Mouse (Mus musculus) limb, embryonic 13.5 days (tissue): ENCODE data around the gene Echdc3. TPM values are rescaled to one million over a fixed set of nuclear protein-coding genes. Genes with fewer than 3 reads are reported as not detected.

Experiments used
- ATAC-seq: fragments of 200-750 bp; cut with Nextera tagmentation; 2 replicates; pipeline ENCODE4 v1.8.0; 2017; ENCODE audit warnings: low read depth, moderate number of reproducible peaks, moderate TSS enrichment; ENCODE audit not compliant: low FRiP score
- H3K27ac ChIP-seq: fragments of 300-500 bp; sonication (generic); 2 replicates; pipeline ENCODE4 v1.5.1; 2015; ENCODE audit warnings: inconsistent platforms, mild to moderate bottlenecking, moderate library complexity
- H3K27me3 ChIP-seq: fragments of 300-500 bp; sonication (generic); 2 replicates; pipeline ENCODE4 v1.6.1; 2015; ENCODE audit warnings: mild to moderate bottlenecking, inconsistent platforms
- H3K36me3 ChIP-seq: fragments of 300-500 bp; sonication (generic); 2 replicates; pipeline ENCODE4 v1.6.1; 2015; ENCODE audit warnings: inconsistent platforms, mild to moderate bottlenecking, moderate library complexity
- H3K4me1 ChIP-seq: fragments of 300-500 bp; sonication (generic); 2 replicates; pipeline ENCODE4 v1.6.1; 2015; ENCODE audit warnings: inconsistent platforms
- H3K4me2 ChIP-seq: fragments of 300-500 bp; sonication (generic); replicated peaks from 2 replicates; pipeline ENCODE4 v1.6.1; 2015; ENCODE audit warnings: inconsistent platforms, mild to moderate bottlenecking, moderate library complexity
- H3K4me3 ChIP-seq: fragments of 300-500 bp; sonication (generic); 2 replicates; pipeline ENCODE4 v1.5.1; 2015; ENCODE audit warnings: moderate library complexity, mild to moderate bottlenecking, inconsistent platforms
- H3K9ac ChIP-seq: fragments of 300-500 bp; sonication (generic); 2 replicates; pipeline ENCODE4 v1.6.1; 2015; ENCODE audit warnings: mild to moderate bottlenecking, inconsistent platforms
- H3K9me3 ChIP-seq: fragments of 300-500 bp; sonication (generic); 2 replicates; pipeline ENCODE4 v1.6.1; 2016; ENCODE audit warnings: inconsistent platforms
- WGBS: fragments of 180-500 bp; shearing (Covaris S2); methylation state at CpG from one replicate; pipeline ENCODE4 v1.1.7; 2015; 5-methylcytosine and 5-hydroxymethylcytosine counted together
- polyA plus RNA-seq: library from polyadenylated mRNA; unstranded; fragments of >200 nt; fragmentation: Nextera tagmentation; extraction: Ambion mirVana; gene quantifications from 2 replicates; pipeline ENCODE4 v1.2.1, GENCODE M21; 2015

The Echdc3 gene
- 4.3 and 5.4 TPM in 2 replicates for polyA plus RNA-seq

GRCm38 (mm10) chr2:6212724-6213511, at the start of gene Echdc3:
Gene Echdc3, minus strand, starts transcription at chr2:6213033.
- peaks cover 11% of the 10 kb centered on the region for H3K4me1 ChIP-seq
- H3K4me2 ChIP-seq, result peak within 1 kb of the TSS; percentile 68
- H3K9me3 ChIP-seq, result no peaks in the 10 kb centered on the region
- peak; percentile 91 for ATAC-seq
- 1% methylated on average over 30 of the region's 30 CpGs for WGBS
- peak within 1 kb of the TSS; percentile 70 for H3K9ac ChIP-seq
- H3K27me3 ChIP-seq, result no peaks in the 10 kb centered on the region
- no peaks in the 10 kb centered on the region for H3K36me3 ChIP-seq
- peak within 1 kb of the TSS; percentile 73 for H3K27ac ChIP-seq
- peak within 1 kb of the TSS; percentile 47 for H3K4me3 ChIP-seq

- ATAC-seq, result no peak
- H3K36me3 ChIP-seq, result no peaks in the 10 kb centered on the region
- peak overlapping the region; percentile 56 for H3K27ac ChIP-seq
- 74% methylated on average over 9 of the region's 9 CpGs for WGBS
- peaks cover 16% of the 10 kb centered on the region for H3K4me1 ChIP-seq
- no peak overlapping the region for H3K4me3 ChIP-seq
- no peak overlapping the region for H3K9ac ChIP-seq
- H3K27me3 ChIP-seq, result no peaks in the 10 kb centered on the region
- H3K9me3 ChIP-seq, result peaks cover 6% of the 10 kb centered on the region; the same call in 1 of the 2 replicates
- H3K4me2 ChIP-seq, result no peak overlapping the region
Measured at GRCm38 (mm10) chr2:6261718-6262117, 48.9 kb upstream of the Echdc3 start.

- WGBS, result 26% methylated on average over 8 of the region's 8 CpGs
- Histone ChIP-seq H3K27ac (peak overlapping the region; percentile 58), H3K9me3 (peaks cover 6% of the 10 kb centered on the region; the same call in 1 of the 2 replicates), H3K4me1 (peaks cover 20% of the 10 kb centered on the region), H3K4me2 (no peak overlapping the region), H3K36me3 (no peaks in the 10 kb centered on the region), H3K4me3 (no peak overlapping the region), H3K27me3 (no peaks in the 10 kb centered on the region), H3K9ac (no peak overlapping the region)
- peak; percentile 61 for ATAC-seq
Measured at GRCm38 (mm10) chr2:6261201-6261672, 48.4 kb upstream of the Echdc3 start.

- H3K27me3 ChIP-seq, result no peaks in the 10 kb centered on the region
- H3K9me3 ChIP-seq, result peaks cover 6% of the 10 kb centered on the region; the same call in 1 of the 2 replicates
- no peak overlapping the region for H3K4me2 ChIP-seq
- WGBS, result 85% methylated on average over 4 of the region's 4 CpGs
- H3K4me3 ChIP-seq, result no peak overlapping the region
- H3K9ac ChIP-seq, result no peak overlapping the region
- ATAC-seq, result no peak
- no peaks in the 10 kb centered on the region for H3K36me3 ChIP-seq
- peaks cover 24% of the 10 kb centered on the region for H3K4me1 ChIP-seq
- H3K27ac ChIP-seq, result no peak overlapping the region
Measured at GRCm38 (mm10) chr2:6260661-6261060, 47.8 kb upstream of the Echdc3 start.

GRCm38 (mm10) chr2:6259182-6259581, 46.3 kb upstream of the Echdc3 start:
- no peak for ATAC-seq
- no peak overlapping the region for H3K4me3 ChIP-seq
- 80% methylated on average over 3 of the region's 3 CpGs for WGBS

GRCm38 (mm10) chr2:6258026-6258425, 45.2 kb upstream of the Echdc3 start:
- 89% methylated on average over 4 of the region's 4 CpGs for WGBS
- H3K36me3 ChIP-seq, result no peaks in the 10 kb centered on the region
- H3K9ac ChIP-seq, result no peak overlapping the region
- peaks cover 24% of the 10 kb centered on the region for H3K4me1 ChIP-seq
- no peak for ATAC-seq
- no peak overlapping the region for H3K4me3 ChIP-seq
- H3K9me3 ChIP-seq, result peaks cover 6% of the 10 kb centered on the region; the same call in 1 of the 2 replicates
- H3K4me2 ChIP-seq, result no peak overlapping the region
- no peak overlapping the region for H3K27ac ChIP-seq
- H3K27me3 ChIP-seq, result no peaks in the 10 kb centered on the region

More at GRCm38 (mm10) chr2:6259182-6259581, 46.3 kb upstream of the Echdc3 start:
- Histone ChIP-seq H3K9ac (no peak overlapping the region), H3K4me2 (no peak overlapping the region), H3K36me3 (no peaks in the 10 kb centered on the region), H3K27me3 (no peaks in the 10 kb centered on the region), H3K4me1 (peaks cover 24% of the 10 kb centered on the region), H3K27ac (no peak overlapping the region), H3K9me3 (peaks cover 6% of the 10 kb centered on the region; the same call in 1 of the 2 replicates)

- Histone ChIP-seq H3K27me3 (no peaks in the 10 kb centered on the region), H3K4me2 (no peak overlapping the region), H3K9me3 (peaks cover 6% of the 10 kb centered on the region; the same call in 1 of the 2 replicates), H3K27ac (no peak overlapping the region), H3K4me1 (peaks cover 24% of the 10 kb centered on the region), H3K9ac (no peak overlapping the region), H3K36me3 (no peaks in the 10 kb centered on the region), H3K4me3 (no peak overlapping the region)
- no peak for ATAC-seq
- 43% methylated on average over 2 of the region's 2 CpGs for WGBS
Measured at GRCm38 (mm10) chr2:6257146-6257545, 44.3 kb upstream of the Echdc3 start.

GRCm38 (mm10) chr2:6255989-6256841, 43.4 kb upstream of the Echdc3 start:
- H3K4me2 ChIP-seq, result 0 out of 2 replicates have a peak overlapping the region, but pooled peaks have one; percentile 9
- H3K9ac ChIP-seq, result no peak overlapping the region

GRCm38 (mm10) chr2:6255402-6255988, 42.7 kb upstream of the Echdc3 start:
- H3K4me2 ChIP-seq, result no peak overlapping the region
- ATAC-seq, result no peak
- no peak overlapping the region for H3K4me3 ChIP-seq
- H3K9ac ChIP-seq, result no peak overlapping the region
- no peaks in the 10 kb centered on the region for H3K36me3 ChIP-seq
- no peaks in the 10 kb centered on the region for H3K27me3 ChIP-seq
- peaks cover 6% of the 10 kb centered on the region; the same call in 1 of the 2 replicates for H3K9me3 ChIP-seq
- H3K4me1 ChIP-seq, result peaks cover 16% of the 10 kb centered on the region
- WGBS, result 85% methylated on average over 5 of the region's 5 CpGs
- H3K27ac ChIP-seq, result no peak overlapping the region

More at GRCm38 (mm10) chr2:6255989-6256841, 43.4 kb upstream of the Echdc3 start:
- H3K9me3 ChIP-seq, result peaks cover 6% of the 10 kb centered on the region; the same call in 1 of the 2 replicates
- H3K36me3 ChIP-seq, result no peaks in the 10 kb centered on the region
- 37% methylated on average over 19 of the region's 19 CpGs for WGBS
- peak overlapping the region; percentile 63 for H3K27ac ChIP-seq
- H3K27me3 ChIP-seq, result no peaks in the 10 kb centered on the region
- peak; percentile 83 for ATAC-seq
- H3K4me1 ChIP-seq, result peaks cover 19% of the 10 kb centered on the region
- H3K4me3 ChIP-seq, result no peak overlapping the region

GRCm38 (mm10) chr2:6252491-6252890, 39.7 kb upstream of the Echdc3 start:
- no peak for ATAC-seq
- no peaks in the 10 kb centered on the region for H3K36me3 ChIP-seq
- no peak overlapping the region for H3K4me2 ChIP-seq
- no peak overlapping the region for H3K9ac ChIP-seq
- no peaks in the 10 kb centered on the region for H3K27me3 ChIP-seq
- no peak overlapping the region for H3K27ac ChIP-seq
- H3K4me1 ChIP-seq, result peaks cover 16% of the 10 kb centered on the region
- H3K4me3 ChIP-seq, result no peak overlapping the region
- WGBS, result 84% methylated on average over 3 of the region's 3 CpGs
- no peaks in the 10 kb centered on the region for H3K9me3 ChIP-seq

- 70% methylated on average over 3 of the region's 3 CpGs for WGBS
Measured at GRCm38 (mm10) chr2:6251076-6251496, 38.3 kb upstream of the Echdc3 start.

More at GRCm38 (mm10) chr2:6251076-6251496, 38.3 kb upstream of the Echdc3 start:
- no peaks in the 10 kb centered on the region for H3K27me3 ChIP-seq
- H3K4me1 ChIP-seq, result peaks cover 2% of the 10 kb centered on the region
- no peak overlapping the region for H3K4me2 ChIP-seq
- H3K36me3 ChIP-seq, result no peaks in the 10 kb centered on the region
- peaks cover 4% of the 10 kb centered on the region; the same call in 1 of the 2 replicates for H3K9me3 ChIP-seq
- no peak overlapping the region for H3K27ac ChIP-seq
- H3K4me3 ChIP-seq, result no peak overlapping the region
- no peak for ATAC-seq
- H3K9ac ChIP-seq, result no peak overlapping the region
